ENCODE assay signal across 13 mouse cellular contexts in genomic region chr10:78183577-78183976, GRCm38 (mm10). TPM values are rescaled to one million over a fixed set of nuclear protein-coding genes. Genes with fewer than 3 reads are reported as not detected.
DNase-seq lines count a peak whose midpoint lies in the region; ATAC-seq and TF ChIP-seq lines count a peak whose summit lies in the region.
"Had no signal": no experiment of that assay in that cellular context is flagged by ENCODE, and none has a peak within 500 bp of the region (broad histone marks: within the 10 kb centered on the region; RNA-seq: fewer than 3 reads in every experiment).

No protein-coding gene starts in this region.

- H3K4me3 ChIP-seq in forebrain, postnatal 0 days (ENCODE audit: low read depth, low read length): no peak overlapping the region
- H3K4me3 ChIP-seq in forebrain, embryonic 15.5 days: no peak overlapping the region
- H3K4me3 ChIP-seq in lung, embryonic 14.5 days (ENCODE audit: low read depth, low read length): no peak overlapping the region
- H3K4me3 ChIP-seq in G1E (ENCODE audit: low read depth, low read length): peak overlapping the region; percentile 87; the same call in 1 of the 2 replicates
- H3K4me3 ChIP-seq in liver, embryonic 13.5 days (replicated peaks): peak overlapping the region; percentile 77

- peaks cover 48% of the 10 kb centered on the region for H3K36me3 ChIP-seq in forebrain, postnatal 0 days (ENCODE audit: insufficient read depth)
- H3K36me3 ChIP-seq in forebrain, embryonic 15.5 days: peaks cover 52% of the 10 kb centered on the region
- H3K36me3 ChIP-seq in lung, embryonic 14.5 days (ENCODE audit: insufficient read depth): peaks cover 64% of the 10 kb centered on the region
- H3K36me3 ChIP-seq in G1E (replicated peaks): peaks cover 77% of the 10 kb centered on the region
- H3K36me3 ChIP-seq in liver, embryonic 13.5 days: peaks cover 78% of the 10 kb centered on the region

- H3K27me3 ChIP-seq in forebrain, postnatal 0 days (ENCODE audit: insufficient read depth, low read length): no peaks in the 10 kb centered on the region
- no peaks in the 10 kb centered on the region for H3K27me3 ChIP-seq in forebrain, embryonic 15.5 days
- no peaks in the 10 kb centered on the region for H3K27me3 ChIP-seq in lung, embryonic 14.5 days (ENCODE audit: insufficient read depth, low read length)
- no peaks in the 10 kb centered on the region for H3K27me3 ChIP-seq in G1E (ENCODE audit: insufficient read depth, low read length)
- H3K27me3 ChIP-seq in liver, embryonic 13.5 days: no peaks in the 10 kb centered on the region

- ATAC-seq in forebrain, postnatal 0 days: no peak
- ATAC-seq in forebrain, embryonic 15.5 days (replicated peaks): no peak
- no peak for ATAC-seq in lung, embryonic 14.5 days (ENCODE audit: insufficient read depth)
- ATAC-seq in G1E (ENCODE audit: extremely low read depth, insufficient number of reproducible peaks, low FRiP score, poor library complexity, severe bottlenecking): no peak
- no peak for ATAC-seq in liver, embryonic 13.5 days (ENCODE audit: low read depth)

- H3K9ac ChIP-seq in forebrain, postnatal 0 days: no peak overlapping the region
- H3K9ac ChIP-seq in forebrain, embryonic 15.5 days (replicated peaks): no peak overlapping the region
- H3K9ac ChIP-seq in lung, embryonic 14.5 days: no peak overlapping the region
- H3K9ac ChIP-seq in liver, embryonic 13.5 days: no peak overlapping the region; the same call in 1 of the 2 replicates

- no peak for TF ChIP-seq CTCF in forebrain, postnatal 0 days (IDR thresholded peaks at IDR 0.05; ENCODE audit: low read depth)
- no peak for TF ChIP-seq CTCF in lung, embryonic 14.5 days (IDR thresholded peaks at IDR 0.05; ENCODE audit: low read depth)
- TF ChIP-seq CTCF in G1E (IDR thresholded peaks at IDR 0.05; ENCODE audit: low read depth, low read length): no peak

- 88% methylated on average over 3 of the region's 3 CpGs for WGBS in forebrain, postnatal 0 days
- WGBS in forebrain, embryonic 15.5 days: 91% methylated on average over 3 of the region's 3 CpGs
- 70% methylated on average over 3 of the region's 3 CpGs for WGBS in lung, embryonic 14.5 days
- 46% methylated on average over 3 of the region's 3 CpGs for WGBS in liver, embryonic 13.5 days (ENCODE audit: insufficient replicate concordance)

- DNase-seq in forebrain, postnatal 0 days: no peak
- DNase-seq in lung, embryonic 14.5 days: no peak
- no peak for DNase-seq in lung, postnatal 25 days (ENCODE audit: low spot score)
- no peak for DNase-seq in G1E (ENCODE audit: low spot score)
- DNase-seq in liver, embryonic 13.5 days: no peak
- DNase-seq in adrenal gland, postnatal 10 days: no peak
- DNase-seq in left cerebral cortex, adult 8-10 months (ENCODE audit: low spot score in 2 of 2): no peak
- DNase-seq: cerebellum, adult 8-10 months; kidney, adult 18-20 months; right cerebral cortex, postnatal 25 days; thymus, postnatal 36 days had no signal

- peaks cover 5% of the 10 kb centered on the region for H3K4me1 ChIP-seq in forebrain, postnatal 0 days (ENCODE audit: insufficient read depth)
- H3K4me1 ChIP-seq in forebrain, embryonic 15.5 days: peaks cover 14% of the 10 kb centered on the region
- H3K4me1 ChIP-seq in lung, embryonic 14.5 days (ENCODE audit: insufficient read depth): no peaks in the 10 kb centered on the region
- peaks cover 34% of the 10 kb centered on the region for H3K4me1 ChIP-seq in G1E (ENCODE audit: insufficient read depth, low read depth, low read length)
- peaks cover 35% of the 10 kb centered on the region for H3K4me1 ChIP-seq in liver, embryonic 13.5 days (replicated peaks)

- H3K9me3 ChIP-seq in forebrain, postnatal 0 days (ENCODE audit: low read length): no peaks in the 10 kb centered on the region
- no peaks in the 10 kb centered on the region for H3K9me3 ChIP-seq in forebrain, embryonic 15.5 days
- no peaks in the 10 kb centered on the region for H3K9me3 ChIP-seq in lung, embryonic 14.5 days (ENCODE audit: low read depth, low read length)
- no peaks in the 10 kb centered on the region for H3K9me3 ChIP-seq in G1E (replicated peaks)
- H3K9me3 ChIP-seq in liver, embryonic 13.5 days (replicated peaks): no peaks in the 10 kb centered on the region

- H3K27ac ChIP-seq in forebrain, postnatal 0 days (ENCODE audit: low read depth, low read length): no peak overlapping the region
- H3K27ac ChIP-seq in forebrain, embryonic 15.5 days (replicated peaks): no peak overlapping the region
- H3K27ac ChIP-seq in lung, embryonic 14.5 days (ENCODE audit: low read depth): no peak overlapping the region
- H3K27ac ChIP-seq in liver, embryonic 13.5 days: no peak overlapping the region; the same call in 1 of the 2 replicates
- H3K27ac ChIP-seq: layer of hippocampus, adult 2 months had no signal

- H3K4me2 ChIP-seq in forebrain, postnatal 0 days (ENCODE audit: low read depth): 0 out of 2 replicates have a peak overlapping the region, but pooled peaks have one; percentile 95
- H3K4me2 ChIP-seq in forebrain, embryonic 15.5 days (replicated peaks): no peak overlapping the region
- H3K4me2 ChIP-seq in lung, embryonic 14.5 days: peak overlapping the region; percentile 92
- peak overlapping the region; percentile 74 for H3K4me2 ChIP-seq in liver, embryonic 13.5 days

RNA-seq across cellular contexts. Expression of gene Pwp2, which starts 1.4 kb away (rescaled TPM):
- total RNA-seq in forebrain, postnatal 0 days (2014; rRNA removed): 27.2 and 30.0 TPM in 2 replicates
- 15.0 and 16.4 TPM in 2 replicates for polyA plus RNA-seq in forebrain, postnatal 0 days (2015; fragmentation: Nextera tagmentation; extraction: Ambion mirVana)
- polyA plus RNA-seq in forebrain, embryonic 15.5 days (2015; fragmentation: Nextera tagmentation; extraction: Ambion mirVana): 22.5 and 24.2 TPM in 2 replicates
- polyA plus RNA-seq in lung, embryonic 14.5 days (2014; fragmentation: Nextera tagmentation; extraction: Ambion mirVana): 20.8 and 21.8 TPM in 2 replicates
- total RNA-seq in G1E (2014; fragmentation: Nextera tagmentation): 8.7 and 11.0 TPM in 2 replicates
- total RNA-seq in G1E (2017): 23.4 and 26.3 TPM in 2 replicates
- polyA plus RNA-seq in G1E (2012): 15.8 and 18.8 TPM in 2 replicates
- polyA plus RNA-seq in liver, embryonic 13.5 days (2015; fragmentation: Nextera tagmentation; extraction: Ambion mirVana): 16.6 and 18.9 TPM in 2 replicates
- 10 to 100 TPM; 13.2 to 14.9 TPM for total RNA-seq in adrenal gland, postnatal 10 days (2021)
- 10 to 100 TPM; 17.5 to 20.3 (median 19.2) TPM for total RNA-seq in left cerebral cortex, adult 8-10 months (2022)

RNA-seq across cellular contexts. Expression of gene D10Jhu81e, which starts 14.0 kb away (rescaled TPM):
- 76.7 and 85.2 TPM in 2 replicates for total RNA-seq in forebrain, postnatal 0 days (2014; rRNA removed)
- polyA plus RNA-seq in forebrain, postnatal 0 days (2015; fragmentation: Nextera tagmentation; extraction: Ambion mirVana): 21.2 and 24.4 TPM in 2 replicates
- 23.6 and 26.8 TPM in 2 replicates for polyA plus RNA-seq in forebrain, embryonic 15.5 days (2015; fragmentation: Nextera tagmentation; extraction: Ambion mirVana)
- 16.7 and 19.7 TPM in 2 replicates for polyA plus RNA-seq in lung, embryonic 14.5 days (2014; fragmentation: Nextera tagmentation; extraction: Ambion mirVana)
- 26.9 and 36.3 TPM in 2 replicates for total RNA-seq in G1E (2014; fragmentation: Nextera tagmentation)
- total RNA-seq in G1E (2017): 106 and 128 TPM in 2 replicates
- 88.4 and 100 TPM in 2 replicates for polyA plus RNA-seq in G1E (2012)
- 17.5 and 18.6 TPM in 2 replicates for polyA plus RNA-seq in liver, embryonic 13.5 days (2015; fragmentation: Nextera tagmentation; extraction: Ambion mirVana)
- 100 to 1,000 TPM; 253 to 281 TPM for total RNA-seq in adrenal gland, postnatal 10 days (2021)
- 100 to 1,000 TPM; 105 to 120 (median 117) TPM for total RNA-seq in left cerebral cortex, adult 8-10 months (2022)

Comparison
In these comparisons a context has a peak if more than half of its experiments do, and no peak if none do; other contexts are left out.
1. H3K4me3 ChIP-seq: peak in G1E (single experiment) and liver, embryonic 13.5 days (single experiment); none in forebrain, postnatal 0 days (single experiment), forebrain, embryonic 15.5 days (single experiment) and lung, embryonic 14.5 days (single experiment).